Mouse (Mus musculus): ENCODE data around the gene Htra1.

- TF ChIP-seq CTCF (IDR thresholded peaks at IDR 0.05; ENCODE audit: low read depth) (no peak), EP300 (IDR thresholded peaks at IDR 0.05; ENCODE audit: low read depth) (no peak)
Observed at GRCm38 (mm10) chr7:130943280-130943895, 7.5 kb downstream of the Htra1 start.
